20 mouse cellular contexts compared by ENCODE assay signal in genomic region chr8:22055492-22055877, GRCm38 (mm10). TPM values are rescaled to one million over a fixed set of nuclear protein-coding genes. Genes with fewer than 3 reads are reported as not detected.
"Had no signal": no experiment of that assay in that cellular context is flagged by ENCODE, and none has a peak within 500 bp of the region (broad histone marks: within the 10 kb centered on the region; RNA-seq: fewer than 3 reads in every experiment).

No protein-coding gene starts in this region.

- H3K9ac ChIP-seq: intestine, embryonic 15.5 days; kidney, embryonic 15.5 days; limb, embryonic 13.5 days; lung, embryonic 15.5 days; neural tube, embryonic 13.5 days had no signal

- H3K36me3 ChIP-seq: intestine, embryonic 15.5 days; kidney, embryonic 15.5 days; limb, embryonic 10.5 days; limb, embryonic 13.5 days; lung, embryonic 15.5 days; neural tube, embryonic 13.5 days had no signal

- H3K9me3 ChIP-seq: intestine, embryonic 15.5 days; kidney, embryonic 15.5 days; limb, embryonic 10.5 days; limb, embryonic 13.5 days; lung, embryonic 15.5 days; neural tube, embryonic 13.5 days had no signal

- DNase-seq: kidney, adult 11 months; kidney, postnatal 10 days; lung, adult 18-20 months; lung, postnatal 10 days; midbrain, embryonic 14.5 days; right cerebral cortex, postnatal 14 days; right cerebral cortex, postnatal 4 days; thymus, adult 2 months; thymus, postnatal 14 days; thymus, postnatal 4 days had no signal

- H3K4me3 ChIP-seq: intestine, embryonic 15.5 days; kidney, embryonic 15.5 days; limb, embryonic 10.5 days; limb, embryonic 13.5 days; lung, embryonic 15.5 days; myocyte; neural tube, embryonic 13.5 days had no signal

- H3K27ac ChIP-seq: intestine, embryonic 15.5 days; kidney, embryonic 15.5 days; limb, embryonic 10.5 days; limb, embryonic 13.5 days; lung, embryonic 15.5 days; neural tube, embryonic 13.5 days; stomach, postnatal 0 days had no signal

- H3K4me2 ChIP-seq: intestine, embryonic 15.5 days; kidney, embryonic 15.5 days; limb, embryonic 13.5 days; lung, embryonic 15.5 days; midbrain, embryonic 11.5 days; neural tube, embryonic 13.5 days had no signal

- H3K4me1 ChIP-seq: intestine, embryonic 15.5 days; lung, embryonic 15.5 days had no signal

RNA-seq across cellular contexts. Expression of gene Atp7b, which starts 4.6 kb away (rescaled TPM):
- total RNA-seq: monocyte, adult 5-6 weeks had no signal
